Mouse (Mus musculus) layer of hippocampus, adult 2 months (tissue): ENCODE data around the gene Spin2d. TPM values are rescaled to one million over a fixed set of nuclear protein-coding genes. Genes with fewer than 3 reads are reported as not detected.
"Not testable (repeated sequence)": the region's sequence is repeated elsewhere in the genome, so short reads cannot be mapped to it uniquely, and the experiment has no call there.

Experiments used
- DNase-seq, 2 experiments: peaks; one replicate each; pipeline ENCODE4 v3.0.0; 2022; ENCODE audit warnings: low spot score in 2 of 2
- H3K27ac ChIP-seq: fragments of 200-600 bp; 2 replicates; pipeline ENCODE4 v1.8.1; 2022
- H3K4me3 ChIP-seq: fragments of 200-600 bp; 2 replicates; pipeline ENCODE4 v1.8.1; 2022; ENCODE audit warnings: mild to moderate bottlenecking
- CTCF ChIP-seq: fragments of 200-600 bp; conservative IDR thresholded peaks from 2 replicates; pipeline ENCODE4 v1.8.1; 2022; ENCODE audit warnings: antibody characterized with exemption, mild to moderate bottlenecking, moderate library complexity
- long read RNA-seq, 2 experiments: library from polyadenylated mRNA; stranded (forward); transcript quantifications; one replicate each; pipeline ENCODE4 v2.0.0; 2021; ENCODE audit warnings: borderline mapping rate in 2 of 2
- total RNA-seq, 2 experiments: library from RNA; stranded (reverse); gene quantifications; 2 replicates each; pipeline ENCODE4 v1.2.3; 2021

Spin2d gene
- not detected for total RNA-seq
- long read RNA-seq, experiment 1 = 0 reads
- long read RNA-seq, experiment 2 = 0 reads

- H3K4me3 ChIP-seq, DNase-seq, H3K27ac ChIP-seq: not testable (repeated sequence)
Observed at GRCm38 (mm10) chrX:73176889-73177288, at the start of gene Spin2d. Gene Spin2d (minus strand): TSS chrX:73176989.

GRCm38 (mm10) chrX:73225365-73225764 lies 48.6 kb upstream of the Spin2d start:
- no peak for DNase-seq
- Histone ChIP-seq H3K27ac (no peak overlapping the region), H3K4me3 (no peak overlapping the region)
- TF ChIP-seq CTCF = no peak

- not testable (repeated sequence) for H3K27ac ChIP-seq, H3K4me3 ChIP-seq, DNase-seq
Observed at GRCm38 (mm10) chrX:73213819-73214564, 37.2 kb upstream of the Spin2d start, which contains the start of gene Xlr4b. Gene Xlr4b (plus strand): TSS chrX:73214333.

- H3K27ac ChIP-seq, DNase-seq, H3K4me3 ChIP-seq: not testable (repeated sequence)
Observed at GRCm38 (mm10) chrX:73191934-73192333, 15.1 kb upstream of the Spin2d start, which contains the start of gene Xlr3b. Gene Xlr3b (plus strand): TSS chrX:73192207.

GRCm38 (mm10) chrX:73149350-73149749 lies 27.4 kb downstream of the Spin2d start, which contains the start of gene DXBay18:
Gene DXBay18 (minus strand): TSS chrX:73149450.
- not testable (repeated sequence) for H3K27ac ChIP-seq, H3K4me3 ChIP-seq, DNase-seq

- H3K27ac ChIP-seq, H3K4me3 ChIP-seq, DNase-seq: not testable (repeated sequence)
Observed at GRCm38 (mm10) chrX:73148496-73148895, 28.3 kb downstream of the Spin2d start, which contains the start of gene Xlr5b. Gene Xlr5b (plus strand): TSS chrX:73148796.

- H3K27ac ChIP-seq, DNase-seq, H3K4me3 ChIP-seq: not testable (repeated sequence)
Observed at GRCm38 (mm10) chrX:73143218-73143618, 33.6 kb downstream of the Spin2d start.

Other genes starting within 250 kb of the Spin2d start
- 1 to 10 TPM; 1.4 to 1.5 TPM for gene Zfp185, start 189.7 kb downstream of the Spin2d start, total RNA-seq
- gene Pnma5, start 139.9 kb downstream of the Spin2d start, total RNA-seq = under 1 TPM in 1 of 2 experiments, not detected in 1; 0.54 TPM
- gene Pnma3, start 112.2 kb downstream of the Spin2d start, total RNA-seq = 10 to 100 TPM; 20.3 to 23.3 TPM
- not detected for gene Xlr4a, start 94.5 kb downstream of the Spin2d start, total RNA-seq
- 1 to 10 TPM in 1 of 2 experiments, not detected in 1; 1.7 TPM for gene Xlr3a, start 79.9 kb downstream of the Spin2d start, total RNA-seq
- 1 to 10 TPM; 2.9 to 3.1 TPM for gene Gm14685, start 59.9 kb downstream of the Spin2d start, total RNA-seq
- gene Xlr5b, start 28.2 kb downstream of the Spin2d start, total RNA-seq = not detected
- under 1 TPM in 1 of 2 experiments, not detected in 1; 0.91 TPM for gene DXBay18, start 27.5 kb downstream of the Spin2d start, total RNA-seq
- 1 to 10 TPM in 1 of 2 experiments, under 1 TPM in 1; 0.15 to 1.7 TPM for gene Xlr3b, start 15.2 kb upstream of the Spin2d start, total RNA-seq
- gene Xlr4b, start 37.3 kb upstream of the Spin2d start, total RNA-seq = not detected
- gene F8a, start 51.3 kb upstream of the Spin2d start, total RNA-seq = 10 to 100 TPM; 12.9 to 14.0 TPM
- not detected for gene Xlr4c, start 66.1 kb upstream of the Spin2d start, total RNA-seq
- not detected for gene Xlr3c, start 88.4 kb upstream of the Spin2d start, total RNA-seq
- not detected for gene Xlr5a, start 116.0 kb upstream of the Spin2d start, total RNA-seq
- not detected for gene Xlr5c, start 116.0 kb upstream of the Spin2d start, total RNA-seq
- not detected for gene Gm45015, start 159.9 kb upstream of the Spin2d start, total RNA-seq
- gene Zfp275, start 165.6 kb upstream of the Spin2d start, total RNA-seq = 10 to 100 TPM; 11.0 to 11.9 TPM
- not detected for gene Gm18336, start 221.7 kb upstream of the Spin2d start, total RNA-seq
- 1 to 10 TPM; 2.8 TPM for gene Zfp92, start 234.1 kb upstream of the Spin2d start, total RNA-seq